Mouse (Mus musculus) heart, postnatal 36 days (tissue): Measurements from ENCODE around the gene Terb1. TPM values are rescaled to one million over a fixed set of nuclear protein-coding genes. Genes with fewer than 3 reads are reported as not detected.

Experiments used
- DNase-seq, 2 experiments: peaks; one replicate each; pipeline ENCODE4 v3.0.0; 2021 to 2022
- intact Hi-C: fragments of 180-260 bp; cut with DNase I; formaldehyde crosslinking; loops from one replicate; pipeline ENCODE4 v1.15.1; 2025
- total RNA-seq, 2 experiments: library from RNA; stranded (reverse); gene quantifications; 2 replicates each; pipeline ENCODE4 v1.2.3; 2021

The Terb1 gene
- total RNA-seq, result not detected

DNA sequence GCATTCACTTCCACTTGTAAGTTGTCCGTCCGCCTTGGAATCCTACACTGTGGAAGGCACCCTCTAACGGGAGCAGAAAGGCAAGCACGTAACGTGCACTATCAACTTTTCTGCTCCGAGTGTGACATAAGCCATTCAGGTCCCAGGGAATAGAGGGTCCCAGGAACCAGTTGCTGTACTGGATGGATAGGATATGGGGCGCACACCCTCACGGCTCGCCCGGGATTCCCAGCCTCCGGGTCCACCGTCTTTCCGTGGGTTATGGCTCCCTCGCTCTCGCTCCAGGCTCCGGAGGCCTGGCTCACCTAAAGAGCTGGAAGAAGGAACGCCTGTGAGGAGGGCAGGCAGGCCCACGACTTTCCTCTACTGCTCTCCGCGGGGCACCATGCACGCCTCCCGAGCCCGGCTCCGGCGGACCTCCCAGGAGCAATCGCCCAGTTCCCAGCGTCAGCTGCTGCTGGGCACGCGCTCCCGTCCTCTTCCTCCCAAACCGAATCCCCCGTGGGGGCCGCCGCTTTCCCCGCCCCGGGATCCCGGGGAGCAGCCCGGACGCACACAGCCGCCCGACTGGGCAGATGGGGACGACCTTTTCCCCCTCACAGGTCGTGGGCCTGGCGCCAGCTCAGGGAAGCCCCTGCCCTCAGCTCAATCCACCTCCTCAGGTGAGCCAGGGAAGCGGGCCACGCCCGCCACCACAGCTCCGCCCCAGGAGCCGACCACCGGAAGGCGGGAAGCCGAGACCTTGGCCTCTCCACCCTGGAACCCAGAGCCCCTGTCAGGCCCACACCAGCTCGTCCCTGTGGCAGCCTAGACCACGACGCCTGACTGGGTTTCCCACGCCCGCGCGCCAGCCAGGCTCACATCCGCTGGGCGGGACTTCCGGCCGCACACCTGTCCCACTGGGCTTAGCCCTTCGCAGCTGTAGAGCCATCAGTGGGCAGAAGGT lies at the start of gene Terb1:
Gene Terb1, minus strand, starts transcription at position 850 of the 946 bp plus-strand sequence.
- intact Hi-C loops, result no loop called here
- peak; percentile 7 to 14 for DNase-seq

DNA sequence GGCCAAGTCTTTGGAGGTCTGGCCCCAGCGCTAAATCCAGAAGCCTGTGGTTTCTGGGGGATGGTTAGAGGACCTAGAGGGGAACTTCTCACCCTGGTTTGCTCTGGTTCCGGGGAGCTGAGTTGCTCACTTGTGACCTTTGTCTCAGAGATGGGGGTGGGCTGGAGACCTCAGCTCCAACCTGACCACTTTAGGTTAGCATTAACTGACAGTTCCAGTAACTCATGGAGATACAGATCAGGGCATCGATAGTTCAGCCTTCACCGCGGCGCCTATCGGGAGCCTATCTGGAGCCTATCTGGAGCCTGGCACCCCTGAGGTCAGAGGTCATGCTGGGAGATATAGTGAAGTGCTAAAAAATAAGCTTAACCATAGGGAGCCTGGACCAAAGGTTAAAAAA lies 47.5 kb upstream of the Terb1 start:
- no peak for DNase-seq
- intact Hi-C loops, result no loop called here

- no peak for DNase-seq
- intact Hi-C loops, result no loop called here
Observed at GRCm38 (mm10) chr8:104555191-104555590, 45.5 kb upstream of the Terb1 start.

DNA sequence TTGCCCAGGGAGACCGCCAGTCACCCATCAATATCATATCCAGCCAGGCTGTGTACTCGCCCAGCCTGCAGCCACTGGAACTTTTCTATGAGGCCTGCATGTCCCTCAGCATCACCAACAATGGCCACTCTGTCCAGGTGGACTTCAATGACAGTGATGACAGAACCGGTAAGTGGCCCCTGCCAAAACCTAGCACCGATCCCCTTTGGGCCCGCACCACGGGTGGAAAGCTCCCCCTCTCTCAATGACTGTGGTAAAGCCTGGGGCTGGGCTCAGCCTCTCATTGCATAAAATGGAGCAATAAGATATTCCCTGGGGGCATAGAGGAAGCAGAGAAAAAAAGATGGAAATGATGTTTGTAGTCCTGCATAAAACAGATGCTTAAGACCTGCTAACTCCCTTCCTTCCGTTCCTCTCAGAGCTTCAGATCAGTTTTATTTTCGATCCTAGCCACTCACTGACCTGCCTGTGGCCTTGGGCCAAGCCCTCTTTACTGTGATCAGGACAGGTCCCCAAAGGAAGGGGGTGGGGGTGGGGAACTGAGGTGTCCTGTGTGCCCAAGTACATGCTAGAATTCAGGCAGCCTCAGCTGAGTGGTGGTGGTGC lies 33.8 kb upstream of the Terb1 start:
- DNase-seq, result peak in 1 of 2 experiments; percentile 30
- intact Hi-C loops, result no loop called here

DNA sequence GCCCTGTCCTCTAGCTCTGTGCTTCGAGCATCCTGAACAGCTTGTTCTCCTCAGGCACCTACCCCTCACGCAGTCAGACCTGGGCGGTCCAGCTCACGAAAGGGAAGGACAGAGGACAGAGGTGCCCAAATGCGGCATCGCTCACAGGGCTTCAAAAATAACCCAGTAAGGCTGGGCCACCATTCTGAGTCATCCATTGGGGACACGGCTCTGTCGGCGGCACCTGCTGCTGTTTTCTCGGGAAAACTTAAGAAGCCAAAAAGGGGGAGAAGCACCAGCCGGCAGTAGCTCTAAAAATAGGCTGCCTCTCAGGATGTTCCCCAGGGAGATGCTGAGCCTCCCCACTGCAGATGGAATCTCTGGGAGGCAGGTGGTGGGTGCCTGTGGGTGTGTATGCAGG lies 32.5 kb upstream of the Terb1 start:
- no peak for DNase-seq
- intact Hi-C loops, result no loop called here

- no peak for DNase-seq
- intact Hi-C loops, result no loop called here
Observed at GRCm38 (mm10) chr8:104541515-104541880, 31.8 kb upstream of the Terb1 start.

DNA sequence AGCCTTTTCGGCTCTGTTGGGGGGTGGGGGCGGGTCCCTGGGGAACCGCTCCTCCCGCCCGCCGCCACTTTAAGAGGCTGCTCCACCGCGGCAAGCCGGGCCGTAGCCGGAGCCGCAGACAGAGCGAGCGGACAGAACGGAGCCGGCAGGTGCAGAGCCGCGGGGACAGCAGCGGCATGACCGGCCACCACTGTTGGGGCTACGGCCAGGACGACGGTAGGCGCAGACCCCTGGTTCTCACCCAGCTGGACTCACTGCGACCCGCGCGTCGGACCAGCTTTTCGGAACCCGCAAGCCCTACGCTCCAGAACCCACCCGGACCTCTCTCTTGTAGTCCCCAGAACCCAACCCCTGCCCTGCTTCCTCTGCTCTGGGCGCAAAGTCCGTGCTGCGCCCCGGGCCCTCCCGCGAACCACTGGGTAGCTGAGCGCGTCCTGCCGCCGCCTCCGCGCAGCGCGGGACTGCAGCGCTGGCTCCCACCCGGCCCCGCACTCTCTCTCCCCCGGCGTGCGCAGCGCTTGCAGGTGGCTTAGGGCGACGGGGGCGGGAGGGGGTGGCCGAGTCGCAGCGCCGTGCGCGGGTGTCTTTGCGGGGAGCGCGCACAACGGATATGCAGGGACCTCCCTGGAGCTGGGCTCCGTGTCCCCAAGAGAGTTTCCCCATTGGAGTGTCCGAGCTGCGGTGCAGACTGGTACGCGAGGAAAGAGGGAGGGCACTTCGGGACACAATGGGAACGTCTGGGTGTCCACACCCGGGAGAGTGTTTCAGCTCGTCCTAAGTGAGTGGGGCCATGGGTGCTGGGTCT lies 31.2 kb upstream of the Terb1 start:
- intact Hi-C loops, result no loop called here
- DNase-seq, result peak in 1 of 2 experiments; percentile 28

DNA sequence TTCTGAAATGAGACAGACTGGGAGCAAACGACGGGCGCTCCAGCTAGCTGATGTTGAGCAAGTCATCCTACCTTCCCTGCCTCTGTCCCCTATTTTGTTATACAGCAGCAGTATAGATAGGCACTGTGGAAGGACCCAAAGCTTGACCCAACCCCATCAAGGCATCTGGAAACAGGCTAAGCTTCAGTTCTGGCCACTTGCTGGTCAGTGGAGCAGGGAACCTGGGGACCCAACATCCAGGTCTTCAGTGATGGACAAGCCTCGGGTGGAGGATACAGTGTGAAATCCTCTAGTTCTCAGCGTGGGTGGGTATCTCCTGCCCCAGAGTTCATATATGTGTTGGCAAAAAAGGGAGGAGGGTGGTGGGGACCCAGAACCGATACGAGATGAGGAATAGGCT lies 30.5 kb upstream of the Terb1 start:
- intact Hi-C loops, result no loop called here

DNA sequence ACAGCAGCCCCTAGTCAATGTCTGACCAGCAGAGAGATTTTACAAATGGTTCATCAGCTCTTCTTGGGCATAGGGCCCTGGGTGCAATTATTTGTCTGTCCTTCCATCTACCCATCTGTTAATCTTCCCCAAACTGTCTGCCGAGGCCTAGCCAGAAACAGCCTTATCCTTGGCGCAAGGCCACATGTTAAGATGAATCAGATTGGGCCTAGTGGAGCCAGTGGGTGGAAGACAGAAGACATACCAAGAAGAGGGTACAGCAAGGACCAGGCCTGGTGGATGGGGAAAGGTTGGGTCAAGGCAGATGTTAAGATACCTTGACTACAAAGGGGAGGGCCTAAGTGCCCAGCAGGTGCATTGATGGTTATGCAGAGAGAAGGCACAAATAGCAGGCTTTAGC lies 29.9 kb upstream of the Terb1 start:
- no peak for DNase-seq
- intact Hi-C loops, result no loop called here

More for the DNA sequence above, 30.5 kb upstream of the Terb1 start:
- no peak for DNase-seq

- intact Hi-C loops, result no loop called here
- DNase-seq, result no peak
Observed at GRCm38 (mm10) chr8:104538896-104539295, 29.2 kb upstream of the Terb1 start.

DNA sequence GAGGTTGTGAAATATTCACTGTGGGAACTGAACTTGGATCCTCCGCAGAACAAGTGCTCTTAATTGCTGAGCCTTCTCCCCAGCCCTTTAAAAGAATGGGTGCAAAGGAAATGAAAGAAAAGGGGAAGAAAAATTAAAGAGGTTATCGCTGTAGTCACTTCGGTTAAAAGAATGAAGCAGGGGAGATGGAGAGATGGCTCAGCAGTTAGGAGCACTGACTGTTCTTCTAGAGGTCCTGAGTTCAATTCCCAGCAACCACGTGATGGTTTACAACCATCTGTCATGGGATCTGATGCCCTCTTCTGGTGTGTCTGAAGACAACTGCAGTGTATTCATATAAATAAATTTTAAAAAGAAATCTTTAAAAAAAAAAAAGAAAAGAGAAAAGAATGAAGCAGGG lies 26.3 kb upstream of the Terb1 start:
- DNase-seq, result no peak
- intact Hi-C loops, result no loop called here

DNA sequence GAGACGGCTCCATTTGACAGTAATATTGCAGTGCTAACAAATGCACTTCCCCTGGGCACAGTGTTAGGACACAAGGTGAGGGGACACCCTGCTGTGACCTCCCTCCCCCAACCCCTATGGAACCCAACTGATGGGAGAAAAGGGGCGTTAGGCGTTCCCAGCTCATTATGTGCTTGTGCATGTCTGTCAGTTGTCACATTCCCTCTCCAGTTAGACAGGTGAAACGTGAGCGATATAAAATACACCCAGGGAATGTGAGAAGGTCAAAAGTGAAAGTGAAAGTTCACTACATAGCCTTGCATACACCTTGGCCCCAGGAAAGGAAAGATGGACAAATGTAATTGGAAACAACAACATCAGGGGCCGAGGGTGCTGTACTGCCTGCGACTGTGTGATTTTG lies 25.7 kb upstream of the Terb1 start:
- no peak for DNase-seq
- intact Hi-C loops, result loop anchor here (2.0 kb wide), 1 partner anchor 93 kb away; the partner anchor contains the start of gene Dync1li2

DNA sequence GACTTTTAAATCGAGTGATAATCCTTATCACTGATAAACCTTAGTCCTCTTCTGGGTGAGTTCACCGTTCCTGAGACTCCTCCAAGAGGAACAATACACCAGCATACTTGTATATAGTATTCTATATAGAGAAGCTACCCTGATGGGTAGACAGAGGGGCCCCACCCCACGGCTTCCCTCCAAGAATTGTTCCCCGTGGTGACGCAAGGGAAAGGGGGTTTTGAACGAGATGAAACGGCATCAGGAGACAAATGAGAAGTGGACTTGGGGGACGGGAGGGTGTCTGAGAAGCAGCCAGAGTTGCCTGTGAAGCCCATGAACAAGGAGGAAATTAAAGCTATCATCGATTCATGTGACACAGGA lies 25.1 kb upstream of the Terb1 start:
- intact Hi-C loops, result loop anchor here (1.0 to 2.0 kb wide), 2 partner anchors 37 to 92 kb away; partner anchors contain the start of gene Dync1li2
- peak in 1 of 2 experiments; percentile 48 for DNase-seq

DNA sequence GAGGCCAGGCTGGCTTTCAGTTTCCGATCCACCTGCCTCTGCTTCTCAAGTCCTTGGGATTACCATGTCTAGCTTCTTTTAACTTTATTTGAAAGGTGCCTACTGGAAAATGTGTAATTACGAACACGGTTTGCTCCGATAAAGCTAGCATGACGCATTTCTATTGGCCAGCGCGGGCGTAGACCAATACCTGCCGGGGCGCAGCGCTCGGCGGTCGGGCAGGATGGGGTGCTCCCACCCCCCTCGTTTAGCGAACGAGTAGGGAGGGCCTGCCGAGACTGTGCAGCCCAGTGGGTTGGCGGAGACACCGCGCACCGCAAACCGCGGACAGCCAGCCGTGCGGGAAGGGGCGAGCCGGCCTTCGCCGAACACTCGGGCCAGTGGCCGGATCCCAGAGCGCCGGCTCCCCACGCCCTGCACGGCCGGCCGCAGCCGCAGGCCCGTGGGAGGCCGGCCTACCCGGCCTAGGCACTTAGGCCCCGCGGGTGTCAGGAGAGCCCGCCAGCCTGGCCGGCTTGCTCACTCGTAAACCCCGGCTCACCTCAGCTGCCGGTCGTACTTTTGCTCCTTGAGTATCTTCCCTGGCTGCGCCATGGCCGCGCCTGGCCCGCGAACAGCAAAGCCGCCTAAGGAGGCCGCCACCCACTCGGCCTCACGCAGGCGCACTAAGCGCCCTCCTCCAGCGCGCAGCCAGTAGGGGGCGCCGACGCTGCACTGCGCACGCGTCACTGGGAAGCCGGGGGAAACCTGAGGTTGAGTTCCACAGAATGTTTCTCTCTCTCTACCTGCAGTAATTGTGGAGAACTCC lies 24.5 kb upstream of the Terb1 start, which contains the start of the genes Nae1 and Car7:
Gene Nae1, minus strand, starts transcription at position 667 of the 808 bp plus-strand sequence.
Gene Car7, plus strand, starts transcription at position 719 of the 808 bp plus-strand sequence.
- intact Hi-C loops, result loop anchor here (1.0 to 2.0 kb wide), 2 partner anchors 37 to 91 kb away; partner anchors contain the start of gene Dync1li2
- peak; percentile 96 to 98 for DNase-seq

DNA sequence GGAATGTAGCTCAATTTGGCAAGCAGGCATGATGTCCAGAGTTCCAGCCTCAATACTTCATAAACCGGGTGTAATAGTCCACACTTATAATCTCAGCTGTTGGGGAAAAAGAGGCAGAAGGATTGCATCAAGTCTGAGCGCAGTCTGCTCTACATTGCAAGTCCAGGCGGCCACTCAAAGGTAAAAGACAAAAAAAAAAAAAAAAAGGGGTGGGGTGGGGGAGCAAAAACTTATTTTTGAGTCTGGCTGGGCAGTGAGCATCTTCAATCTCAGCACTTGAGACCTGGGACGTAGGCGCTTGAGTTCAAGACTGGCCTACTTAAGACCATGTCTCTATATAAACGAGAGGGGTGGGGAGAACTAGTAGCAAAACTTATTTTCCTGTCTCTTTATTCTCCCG lies 23.8 kb upstream of the Terb1 start:
- DNase-seq, result no peak
- intact Hi-C loops, result no loop called here

DNA sequence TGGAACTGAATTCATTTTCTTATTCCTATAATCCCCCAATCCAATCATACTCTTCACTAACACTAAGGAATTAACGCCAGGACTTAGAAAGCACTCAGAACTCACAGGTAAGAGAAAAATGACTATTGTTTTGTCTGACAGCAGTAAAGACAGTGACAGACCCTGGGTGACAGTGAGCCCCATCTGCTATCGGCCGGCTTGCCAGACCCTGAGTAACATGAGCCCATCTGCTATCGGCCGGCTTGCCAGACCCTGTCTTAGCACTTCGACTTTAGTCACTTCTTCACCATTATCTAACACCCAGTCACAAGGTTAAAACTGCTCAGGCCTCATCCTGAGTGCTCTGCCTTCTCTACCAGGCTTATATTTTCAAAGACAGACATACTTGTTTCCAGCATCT lies 20.0 kb upstream of the Terb1 start:
- DNase-seq, result no peak
- intact Hi-C loops, result no loop called here

GRCm38 (mm10) chr8:104517872-104518271 lies 8.2 kb upstream of the Terb1 start:
- DNase-seq, result no peak
- intact Hi-C loops, result no loop called here

DNA sequence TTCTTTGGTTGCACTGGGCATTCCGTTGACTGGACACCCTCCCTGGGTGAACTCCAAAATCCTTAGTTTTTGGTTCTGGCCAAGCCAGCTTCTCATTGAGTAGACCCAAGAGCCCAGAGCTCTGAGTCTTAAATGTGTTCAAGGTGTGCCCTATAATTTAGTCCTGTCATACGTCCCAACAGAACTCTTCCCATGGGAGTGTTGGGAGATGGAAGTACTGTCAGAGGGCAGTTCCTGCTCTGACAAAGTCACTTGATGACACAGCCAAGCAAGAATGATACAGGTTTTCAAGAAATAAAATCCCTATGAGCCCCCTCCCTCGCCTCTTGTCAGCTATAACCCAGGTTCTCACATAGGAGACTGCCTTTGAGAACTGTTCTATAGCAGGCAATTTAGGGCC lies 424 bp upstream of the Terb1 start:
- no peak for DNase-seq
- intact Hi-C loops, result no loop called here

- DNase-seq, result no peak
- intact Hi-C loops, result no loop called here
Observed at GRCm38 (mm10) chr8:104479091-104479490, 30.6 kb downstream of the Terb1 start.

GRCm38 (mm10) chr8:104472465-104472864 lies 37.2 kb downstream of the Terb1 start:
- no peak for DNase-seq

More at GRCm38 (mm10) chr8:104472465-104472864, 37.2 kb downstream of the Terb1 start:
- intact Hi-C loops, result no loop called here
